Mouse (Mus musculus) heart, embryonic 16.5 days (tissue): ENCODE results near the gene Gm20388. TPM values are rescaled to one million over a fixed set of nuclear protein-coding genes. Genes with fewer than 3 reads are reported as not detected.

Experiments used
- ATAC-seq: fragments of 200-750 bp; cut with Nextera tagmentation; replicated peaks from 2 replicates; pipeline ENCODE4 v1.8.0; 2017; ENCODE audit warnings: moderate number of reproducible peaks; ENCODE audit not compliant: insufficient read depth, low FRiP score; ENCODE audit errors: extremely low read depth
- H3K27ac ChIP-seq: fragments of 300-500 bp; sonication (generic); 2 replicates; pipeline ENCODE4 v1.5.1; 2014; ENCODE audit warnings: mild to moderate bottlenecking, low read length, control low read depth, moderate library complexity
- H3K27me3 ChIP-seq: fragments of 300-500 bp; sonication (generic); 2 replicates; pipeline ENCODE4 v1.6.1; 2014; ENCODE audit warnings: low read length, mixed read lengths; ENCODE audit not compliant: control insufficient read depth, insufficient read depth
- H3K36me3 ChIP-seq: fragments of 300-500 bp; sonication (generic); 2 replicates; pipeline ENCODE4 v1.6.1; 2014; ENCODE audit not compliant: control insufficient read depth, insufficient read depth
- H3K4me1 ChIP-seq: fragments of 300-500 bp; sonication (generic); 2 replicates; pipeline ENCODE4 v1.6.1; 2014; ENCODE audit warnings: low read length, mixed read lengths; ENCODE audit not compliant: control insufficient read depth, insufficient read depth
- H3K4me2 ChIP-seq: fragments of 300-500 bp; sonication (generic); 2 replicates; pipeline ENCODE4 v1.6.1; 2014; ENCODE audit warnings: low read depth, mild to moderate bottlenecking, control low read depth, low read length
- H3K4me3 ChIP-seq: fragments of 300-500 bp; sonication (generic); 2 replicates; pipeline ENCODE4 v1.5.1; 2014; ENCODE audit warnings: mild to moderate bottlenecking, control low read depth, low read length
- H3K9ac ChIP-seq: fragments of 300-500 bp; sonication (generic); 2 replicates; pipeline ENCODE4 v1.6.1; 2014; ENCODE audit warnings: low read length, control low read depth
- H3K9me3 ChIP-seq: fragments of 300-500 bp; sonication (generic); replicated peaks from 2 replicates; pipeline ENCODE4 v1.6.1; 2016; ENCODE audit warnings: low read length; ENCODE audit not compliant: control insufficient read depth
- WGBS: fragments of 180-500 bp; shearing (Covaris S2); extraction: QIAGEN DNeasy Blood & Tissue Kit; methylation state at CpG from one replicate; pipeline ENCODE4 v1.1.7; 2014; 5-methylcytosine and 5-hydroxymethylcytosine counted together
- polyA plus RNA-seq: library from polyadenylated mRNA; unstranded; fragments of >200 nt; fragmentation: Nextera tagmentation; extraction: Ambion mirVana; gene quantifications from 2 replicates; pipeline ENCODE4 v1.2.1, GENCODE M21; 2015

The Gm20388 gene
- polyA plus RNA-seq, 1 experiment from 2014 or later: 4.5 TPM

DNA sequence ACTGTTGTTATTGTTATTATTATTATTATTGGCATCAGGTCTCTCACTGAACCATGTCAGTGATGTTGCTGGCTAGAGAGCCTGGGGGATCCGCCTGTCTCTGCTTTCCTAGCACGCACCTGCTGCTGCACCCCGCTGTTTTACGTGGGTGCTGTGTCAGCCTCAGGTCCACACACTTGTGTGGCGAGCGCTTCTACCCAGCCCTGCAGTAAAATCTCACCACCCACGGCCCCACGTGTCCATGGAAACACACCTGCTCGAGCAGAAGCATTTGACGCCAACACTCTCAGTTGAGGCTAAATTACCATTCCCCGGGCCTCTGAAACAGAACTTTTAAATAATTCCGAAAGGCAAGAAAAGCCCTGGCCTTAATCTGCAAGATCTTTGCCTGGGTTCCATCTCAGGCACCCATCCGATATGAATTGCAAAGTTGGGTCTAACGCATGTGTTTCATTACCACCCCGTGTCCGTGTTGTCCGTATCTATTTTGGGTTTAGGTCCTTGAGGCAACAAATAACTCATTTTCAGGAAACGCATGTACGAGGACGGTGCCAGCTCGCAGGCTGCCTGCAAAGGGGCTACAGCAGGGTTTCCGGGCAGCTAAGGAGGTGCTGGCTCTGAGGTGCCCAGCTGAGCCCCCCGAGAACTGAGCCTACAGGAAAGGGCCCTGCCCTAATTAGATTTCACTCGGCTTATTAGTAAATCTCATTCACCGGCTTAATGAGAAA lies 1461.4 kb downstream of the Gm20388 start:
- Histone ChIP-seq H3K9me3 (no peaks in the 10 kb centered on the region), H3K27me3 (no peaks in the 10 kb centered on the region; the same call in 1 of the 2 replicates), H3K9ac (no peak overlapping the region), H3K27ac (0 out of 2 replicates have a peak overlapping the region, but pooled peaks have one; percentile 19), H3K4me3 (no peak overlapping the region), H3K4me1 (peaks cover 21% of the 10 kb centered on the region), H3K4me2 (no peak overlapping the region), H3K36me3 (no peaks in the 10 kb centered on the region)
- no peak for ATAC-seq
- 80% methylated on average over 25 of the region's 25 CpGs for WGBS

DNA sequence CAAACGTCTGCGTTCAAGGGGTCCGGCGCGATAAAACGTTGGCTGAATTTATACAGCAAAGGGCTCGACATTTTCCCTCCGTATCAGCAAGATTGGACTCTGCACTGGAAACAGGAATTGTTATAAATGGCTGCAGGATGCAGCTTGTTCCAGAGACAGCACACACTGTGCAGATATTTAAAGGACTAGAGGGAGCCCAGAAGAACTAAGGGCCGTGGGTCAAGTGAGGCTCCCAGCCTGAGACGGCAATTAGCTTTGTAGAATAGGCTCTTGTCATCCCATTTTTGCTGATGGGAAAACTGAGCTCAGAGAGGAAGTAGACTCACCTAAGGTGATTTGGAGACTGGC lies 1462.0 kb downstream of the Gm20388 start:
- no peak overlapping the region for H3K9ac ChIP-seq
- no peaks in the 10 kb centered on the region for H3K9me3 ChIP-seq
- WGBS: 68% methylated on average over 10 of the region's 10 CpGs
- no peak overlapping the region for H3K4me3 ChIP-seq
- H3K4me1 ChIP-seq: peaks cover 26% of the 10 kb centered on the region
- H3K27me3 ChIP-seq: no peaks in the 10 kb centered on the region; the same call in 1 of the 2 replicates
- ATAC-seq: no peak
- H3K27ac ChIP-seq: 0 out of 2 replicates have a peak overlapping the region, but pooled peaks have one; percentile 19
- no peaks in the 10 kb centered on the region for H3K36me3 ChIP-seq
- no peak overlapping the region for H3K4me2 ChIP-seq

DNA sequence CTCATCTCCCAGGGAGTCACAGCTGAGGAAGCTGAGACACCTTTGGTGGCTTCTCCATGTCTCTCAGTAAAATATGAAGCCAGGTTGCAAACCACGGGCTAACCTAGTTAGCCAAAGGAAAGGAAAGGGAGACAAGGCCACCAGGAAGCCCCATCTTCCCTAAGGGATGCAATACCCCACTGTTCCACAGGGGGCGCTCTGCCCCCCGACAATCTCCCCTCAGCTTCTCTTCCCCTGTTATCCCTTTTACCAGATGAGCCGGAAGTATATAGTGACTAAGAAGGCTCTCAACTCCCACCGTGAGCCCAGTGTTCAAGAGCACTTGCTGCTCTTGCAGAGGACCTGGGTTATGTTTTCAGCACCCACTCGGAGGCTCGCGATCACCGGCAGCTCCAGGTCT lies 1463.6 kb downstream of the Gm20388 start:
- Histone ChIP-seq H3K27ac (peak overlapping the region; percentile 69), H3K4me3 (no peak overlapping the region), H3K9ac (no peak overlapping the region), H3K4me1 (peaks cover 30% of the 10 kb centered on the region), H3K27me3 (no peaks in the 10 kb centered on the region), H3K36me3 (no peaks in the 10 kb centered on the region), H3K4me2 (no peak overlapping the region; the same call in 1 of the 2 replicates), H3K9me3 (no peaks in the 10 kb centered on the region)
- WGBS: 22% methylated on average over 9 of the region's 9 CpGs
- ATAC-seq: no peak

GRCm38 (mm10) chr8:121374777-121375176 lies 1464.1 kb downstream of the Gm20388 start:
- Histone ChIP-seq H3K4me3 (no peak overlapping the region), H3K27me3 (no peaks in the 10 kb centered on the region), H3K9me3 (no peaks in the 10 kb centered on the region), H3K9ac (peak overlapping the region; percentile 7; the same call in 1 of the 2 replicates), H3K36me3 (no peaks in the 10 kb centered on the region), H3K27ac (peak overlapping the region; percentile 69), H3K4me1 (peaks cover 30% of the 10 kb centered on the region), H3K4me2 (no peak overlapping the region; the same call in 1 of the 2 replicates)
- peak; percentile 50; the same call in 1 of the 2 replicates for ATAC-seq
- WGBS: 6% methylated on average over 8 of the region's 8 CpGs

- Histone ChIP-seq H3K36me3 (no peaks in the 10 kb centered on the region), H3K27me3 (no peaks in the 10 kb centered on the region), H3K4me1 (peaks cover 30% of the 10 kb centered on the region), H3K4me3 (no peak overlapping the region), H3K9ac (0 out of 2 replicates have a peak overlapping the region, but pooled peaks have one; percentile 30), H3K4me2 (no peak overlapping the region), H3K27ac (peak overlapping the region; percentile 97), H3K9me3 (no peaks in the 10 kb centered on the region)
- ATAC-seq: peak; percentile 91
- WGBS: 34% methylated on average over 10 of the region's 10 CpGs
These were observed 1465.7 kb downstream of the Gm20388 start for GRCm38 (mm10) chr8:121376116-121376950.

DNA sequence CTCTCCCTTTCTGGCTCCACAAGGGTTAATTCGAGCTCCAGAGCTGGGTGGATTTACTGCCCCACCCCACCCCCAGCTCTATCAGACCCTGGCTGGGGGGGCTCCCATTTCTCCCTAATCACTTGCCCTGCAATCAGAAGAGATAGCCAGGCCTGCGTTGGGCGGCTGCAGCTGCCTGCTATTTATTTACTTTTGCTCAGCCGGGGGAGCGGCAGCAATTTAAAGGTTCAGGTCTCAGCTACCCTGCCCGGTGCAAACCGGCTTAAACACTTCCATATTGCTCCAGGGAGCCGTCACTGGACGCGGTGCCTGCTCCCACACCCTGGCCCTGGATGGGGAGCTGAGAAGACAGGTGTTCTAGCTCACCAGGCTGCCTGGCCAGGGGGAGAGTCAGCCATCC lies 1467.0 kb downstream of the Gm20388 start:
- no peaks in the 10 kb centered on the region for H3K27me3 ChIP-seq
- H3K27ac ChIP-seq: peak overlapping the region; percentile 43; the same call in 1 of the 2 replicates
- WGBS: 14% methylated on average over 10 of the region's 10 CpGs
- ATAC-seq: no peak; the same call in 1 of the 2 replicates
- H3K36me3 ChIP-seq: no peaks in the 10 kb centered on the region
- peak overlapping the region; percentile 42 for H3K9ac ChIP-seq
- no peaks in the 10 kb centered on the region for H3K9me3 ChIP-seq
- no peak overlapping the region for H3K4me2 ChIP-seq
- H3K4me1 ChIP-seq: peaks cover 30% of the 10 kb centered on the region
- H3K4me3 ChIP-seq: no peak overlapping the region

DNA sequence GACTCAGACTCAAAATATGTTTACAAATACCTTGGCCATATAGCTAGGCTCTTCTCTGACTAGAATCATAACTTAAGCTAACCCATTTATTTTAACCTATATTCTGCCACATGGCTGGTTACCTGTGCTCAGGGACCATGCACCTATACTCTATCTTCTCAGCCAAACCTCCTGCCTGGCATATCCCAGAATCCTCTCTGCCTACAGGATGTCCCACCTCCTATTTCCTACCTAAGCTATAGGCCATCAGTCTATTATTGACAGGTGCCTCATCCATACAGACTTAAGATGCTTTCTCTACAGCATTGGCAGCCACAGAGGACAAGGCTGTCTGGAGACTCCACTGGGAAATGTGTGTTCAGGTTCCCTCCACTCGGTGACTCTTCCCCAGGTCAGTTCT lies 1468.7 kb downstream of the Gm20388 start:
- WGBS: 94% methylated on average over 1 of the region's 1 CpGs
- no peak overlapping the region for H3K4me2 ChIP-seq
- no peak for ATAC-seq
- no peak overlapping the region for H3K27ac ChIP-seq
- H3K4me1 ChIP-seq: peaks cover 31% of the 10 kb centered on the region
- no peaks in the 10 kb centered on the region; the same call in 1 of the 2 replicates for H3K27me3 ChIP-seq
- no peaks in the 10 kb centered on the region for H3K36me3 ChIP-seq
- no peak overlapping the region for H3K9ac ChIP-seq
- H3K4me3 ChIP-seq: no peak overlapping the region
- no peaks in the 10 kb centered on the region for H3K9me3 ChIP-seq

GRCm38 (mm10) chr8:121382583-121383241 lies 1472.1 kb downstream of the Gm20388 start:
- WGBS: 2% methylated on average over 21 of the region's 21 CpGs
- H3K9ac ChIP-seq: peak overlapping the region; percentile 55
- H3K36me3 ChIP-seq: no peaks in the 10 kb centered on the region
- H3K27me3 ChIP-seq: no peaks in the 10 kb centered on the region; the same call in 1 of the 2 replicates
- H3K4me3 ChIP-seq: peak overlapping the region; percentile 29
- peak overlapping the region; percentile 17 for H3K27ac ChIP-seq
- peak; percentile 69 for ATAC-seq
- H3K4me2 ChIP-seq: peak overlapping the region; percentile 60
- no peaks in the 10 kb centered on the region for H3K9me3 ChIP-seq
- peaks cover 7% of the 10 kb centered on the region for H3K4me1 ChIP-seq
